Mouse (Mus musculus): Measurements from ENCODE around the gene Rgs6.

Rgs6 gene

GRCm38 (mm10) chr12:82757367-82757766, 169.3 kb downstream of the Rgs6 start:
- DNase-seq (ENCODE audit: low spot score in 2 of 2): no peak

GRCm38 (mm10) chr12:82762046-82762445, 174.0 kb downstream of the Rgs6 start:
- no peak for DNase-seq (ENCODE audit: low spot score in 2 of 2)

DNA sequence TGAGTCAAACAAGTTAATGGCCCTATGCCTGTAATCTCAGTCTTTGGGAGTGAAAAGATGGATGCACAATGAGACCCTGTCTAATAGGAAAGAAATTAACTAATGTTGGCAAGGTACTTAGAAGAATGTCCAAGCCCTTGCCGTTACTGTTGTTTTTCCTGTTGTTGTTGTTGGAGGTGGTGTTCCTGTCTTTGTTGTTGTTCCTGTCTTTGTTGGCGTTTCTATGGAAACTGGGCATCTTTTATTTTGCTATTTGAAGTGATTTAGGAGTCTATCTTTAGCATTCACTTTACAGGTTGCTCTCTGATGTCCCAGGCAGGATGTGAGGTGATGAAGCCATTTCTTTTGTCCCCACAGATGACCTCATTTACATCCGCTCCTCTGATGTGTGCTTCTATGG, 180.6 kb downstream of the Rgs6 start:
- DNase-seq (ENCODE audit: low spot score in 2 of 2): no peak

GRCm38 (mm10) chr12:82772215-82772614, 184.1 kb downstream of the Rgs6 start:
- no peak for DNase-seq (ENCODE audit: low spot score in 2 of 2)

GRCm38 (mm10) chr12:82774576-82774975, 186.5 kb downstream of the Rgs6 start:
- DNase-seq (ENCODE audit: low spot score in 2 of 2): no peak

GRCm38 (mm10) chr12:82776686-82777085, 188.6 kb downstream of the Rgs6 start:
- no peak for DNase-seq (ENCODE audit: low spot score in 2 of 2)

DNA sequence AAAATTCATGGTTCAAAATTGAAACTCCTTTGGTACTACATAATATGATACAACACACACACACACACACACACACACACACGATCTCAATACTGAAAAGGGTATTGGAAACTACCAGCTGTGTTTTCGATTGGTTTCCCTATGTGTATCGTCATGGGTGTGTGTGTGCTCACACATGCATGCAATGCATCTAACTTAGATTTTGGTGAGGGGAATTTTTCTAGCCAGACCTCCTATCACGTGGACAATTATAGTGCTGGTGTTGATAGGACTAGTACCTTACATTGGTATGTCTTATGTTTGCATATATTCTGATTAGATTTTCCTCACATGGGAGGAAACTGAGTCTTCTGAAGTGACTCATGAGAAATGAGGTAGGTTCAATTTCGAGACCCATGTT, 192.8 kb downstream of the Rgs6 start:
- DNase-seq (ENCODE audit: low spot score in 2 of 2): no peak

- no peak for DNase-seq (ENCODE audit: low spot score in 2 of 2)
Measured at GRCm38 (mm10) chr12:82781414-82781813, 193.3 kb downstream of the Rgs6 start.

DNA sequence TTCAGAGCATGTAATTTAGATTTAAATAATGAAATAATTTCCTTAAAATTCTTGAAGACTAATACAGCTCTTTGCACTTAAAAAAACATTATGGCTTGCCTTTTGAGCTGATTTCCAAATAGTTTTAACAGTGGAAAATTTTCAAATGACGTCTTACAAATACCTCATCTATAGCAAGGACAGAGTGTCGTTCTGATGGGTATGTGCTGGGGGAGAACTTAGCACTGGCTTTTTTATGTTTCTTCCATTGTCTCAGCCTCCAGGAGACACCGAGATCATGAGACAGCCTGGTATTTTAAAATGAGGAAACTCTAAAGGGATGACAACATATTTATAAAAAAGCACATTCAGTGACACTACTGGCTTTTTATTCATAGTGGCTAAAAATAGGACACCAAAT, 204.0 kb downstream of the Rgs6 start:
- no peak for DNase-seq (ENCODE audit: low spot score in 2 of 2)

- no peak for DNase-seq (ENCODE audit: low spot score in 2 of 2)
Measured at GRCm38 (mm10) chr12:82799892-82800291, 211.8 kb downstream of the Rgs6 start.

GRCm38 (mm10) chr12:82801736-82802135, 213.6 kb downstream of the Rgs6 start:
- no peak for DNase-seq (ENCODE audit: low spot score in 2 of 2)

- DNase-seq (ENCODE audit: low spot score in 2 of 2): no peak
Measured at GRCm38 (mm10) chr12:82802711-82803110, 214.6 kb downstream of the Rgs6 start.

DNA sequence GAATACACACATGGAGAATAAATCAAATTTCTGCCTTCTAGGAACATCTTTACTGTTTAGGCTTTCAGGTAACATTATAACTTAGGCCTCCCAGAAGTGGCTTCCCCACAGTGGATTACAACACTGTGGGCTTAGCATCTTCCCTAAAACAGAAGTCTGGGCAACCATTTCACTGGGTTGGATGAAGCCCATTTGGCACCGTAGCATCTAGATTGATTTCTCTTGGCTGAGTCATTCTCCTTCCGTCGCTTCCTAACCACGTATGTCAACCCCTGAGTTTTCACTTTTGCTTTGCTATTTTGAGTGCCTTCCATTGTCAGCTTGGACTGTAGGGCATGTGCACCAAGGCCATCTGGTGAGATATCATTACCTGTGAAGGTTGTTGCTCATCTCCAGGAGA, 217.1 kb downstream of the Rgs6 start:
- no peak for DNase-seq (ENCODE audit: low spot score in 2 of 2)

DNA sequence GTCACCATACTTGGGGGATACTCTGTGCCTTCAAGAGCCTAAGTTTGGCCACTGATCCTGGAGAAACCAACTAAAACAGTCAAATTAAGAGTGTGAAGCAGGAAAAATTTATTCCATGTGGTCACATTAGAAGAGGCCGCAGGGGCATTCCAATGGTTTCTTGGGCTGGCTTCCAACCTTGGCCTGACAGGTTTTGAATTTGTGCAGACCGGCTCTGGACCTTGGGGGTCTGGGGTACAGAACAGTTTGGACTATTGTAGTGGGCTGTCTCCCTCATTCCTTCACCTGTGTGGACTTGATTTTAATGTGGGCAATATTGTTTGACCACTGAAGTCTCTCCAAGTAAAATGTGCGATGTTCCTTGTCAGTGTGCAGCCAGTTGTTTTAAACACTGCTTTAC, 222.5 kb downstream of the Rgs6 start:
- DNase-seq (ENCODE audit: low spot score in 2 of 2): no peak

- DNase-seq (ENCODE audit: low spot score in 2 of 2): no peak
Measured at GRCm38 (mm10) chr12:82815982-82816381, 227.9 kb downstream of the Rgs6 start.

DNA sequence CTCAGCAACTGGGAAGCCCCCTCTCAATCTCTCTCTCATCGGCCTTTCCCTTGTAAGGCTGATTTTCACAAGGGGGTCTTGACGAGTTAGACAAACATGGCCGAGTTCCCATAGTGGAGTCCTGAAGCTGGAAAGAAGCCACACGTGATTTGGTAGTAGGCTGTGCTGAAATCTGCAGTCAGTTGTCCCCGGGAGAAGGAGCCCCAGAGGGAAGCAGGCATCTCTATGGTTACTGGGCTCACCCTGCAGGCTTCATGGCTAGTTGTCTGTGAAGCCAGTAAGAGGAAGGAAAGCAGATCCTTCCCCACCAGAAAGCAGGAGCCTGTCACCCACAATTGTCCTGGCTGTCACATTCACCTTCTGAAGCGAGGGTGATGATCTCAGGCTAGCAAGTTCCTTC, 231.2 kb downstream of the Rgs6 start:
- no peak for DNase-seq (ENCODE audit: low spot score in 2 of 2)

- no peak for DNase-seq (ENCODE audit: low spot score in 2 of 2)
Measured at GRCm38 (mm10) chr12:82819991-82820390, 231.9 kb downstream of the Rgs6 start.

- no peak for DNase-seq (ENCODE audit: low spot score in 2 of 2)
Measured at GRCm38 (mm10) chr12:82822821-82823620, 234.9 kb downstream of the Rgs6 start.

GRCm38 (mm10) chr12:82830333-82830732, 242.2 kb downstream of the Rgs6 start:
- DNase-seq (ENCODE audit: low spot score in 2 of 2): no peak

- no peak for DNase-seq (ENCODE audit: low spot score in 2 of 2)
Measured at GRCm38 (mm10) chr12:82838544-82838943, 250.5 kb downstream of the Rgs6 start.

GRCm38 (mm10) chr12:82841566-82841965, 253.5 kb downstream of the Rgs6 start:
- no peak for DNase-seq (ENCODE audit: low spot score in 2 of 2)

- no peak for DNase-seq (ENCODE audit: low spot score in 2 of 2)
Measured at GRCm38 (mm10) chr12:82848304-82848872, 260.3 kb downstream of the Rgs6 start.

DNA sequence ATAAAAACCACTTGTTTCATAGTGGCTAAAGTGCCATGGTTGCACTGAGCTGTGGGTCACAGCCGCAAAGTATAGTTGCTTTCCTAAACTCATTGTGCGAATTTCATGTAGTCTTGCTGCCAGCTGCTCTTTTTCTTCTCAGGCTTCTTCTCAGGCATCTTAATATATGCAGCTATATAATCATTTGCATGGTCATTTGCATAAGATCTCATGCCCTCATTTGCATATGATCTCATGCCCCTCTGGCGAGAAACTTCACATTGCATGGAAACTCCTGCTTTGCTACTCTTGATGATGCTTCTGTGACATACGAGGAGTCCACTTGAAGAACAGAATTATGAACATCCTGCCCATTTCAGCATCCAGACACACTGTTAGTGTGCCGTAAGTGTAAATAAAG, 266.8 kb downstream of the Rgs6 start:
- DNase-seq (ENCODE audit: low spot score in 2 of 2): no peak

All from spleen, postnatal 14 days (tissue).